Mouse (Mus musculus): ENCODE measurements around the gene Mboat2.

- TF ChIP-seq POLR2A (IDR thresholded peaks at IDR 0.05; ENCODE audit: insufficient read depth, low read depth, low read length): no peak
- TF ChIP-seq CTCF (IDR thresholded peaks at IDR 0.05; ENCODE audit: insufficient read depth, low read depth, low read length): no peak
These were observed 72.1 kb downstream of the Mboat2 start for GRCm38 (mm10) chr12:24902736-24903135.
